Mouse (Mus musculus) adrenal gland, adult 2 months (tissue): ENCODE data around the gene Ip6k2. TPM values are rescaled to one million over a fixed set of nuclear protein-coding genes. Genes with fewer than 3 reads are reported as not detected.
A peak's percentile ranks its signal among the peaks of the same experiment; 100 is the strongest.

ENCODE experiments used
- DNase-seq: peaks from one replicate; pipeline ENCODE4 v3.0.0; 2021
- long read RNA-seq: library from polyadenylated mRNA; stranded (forward); transcript quantifications from one replicate; pipeline ENCODE4 v2.0.0, GENCODE M21; 2021
- polyA plus RNA-seq: library from polyadenylated mRNA; depleted of rRNA; stranded (reverse); fragments of >200 nt; gene quantifications from 2 replicates; pipeline ENCODE4 v1.2.3, GENCODE M21; 2012; rRNA removed
- total RNA-seq, 2 experiments: library from RNA; stranded (reverse); gene quantifications; 2 replicates each; pipeline ENCODE4 v1.2.3; 2021

Gene Ip6k2
- 10 to 100 TPM; 82.9 to 85.9 TPM for total RNA-seq
- 73.4 and 92.1 TPM in 2 replicates for polyA plus RNA-seq
- long read RNA-seq, transcript Ip6k2-207 (2 exons, 2,820 nt) = major isoform, 8 of 38 reads
- long read RNA-seq, partial matches to known transcripts = 7 of 38 reads
- long read RNA-seq, other reads (novel, unspliced or antisense) = 17 of 38 reads

GRCm38 (mm10) chr9:108783548-108784463, at the start of gene Ip6k2:
TSS of gene Ip6k2 (plus strand) at chr9:108783796.
- DNase-seq = peak; percentile 98

- DNase-seq = no peak
Measured at GRCm38 (mm10) chr9:108734626-108735025, 49.0 kb upstream of the Ip6k2 start.

- DNase-seq = no peak
Measured at GRCm38 (mm10) chr9:108739239-108739638, 44.4 kb upstream of the Ip6k2 start.

- no peak for DNase-seq
Measured at GRCm38 (mm10) chr9:108740062-108740461, 43.5 kb upstream of the Ip6k2 start.

GRCm38 (mm10) chr9:108742048-108742447, 41.5 kb upstream of the Ip6k2 start:
- no peak for DNase-seq

- DNase-seq = no peak
Measured at GRCm38 (mm10) chr9:108746876-108747499, 36.6 kb upstream of the Ip6k2 start.

- no peak for DNase-seq
Measured at GRCm38 (mm10) chr9:108747694-108748093, 35.9 kb upstream of the Ip6k2 start.

- no peak for DNase-seq
Measured at GRCm38 (mm10) chr9:108748600-108749183, 34.9 kb upstream of the Ip6k2 start.

GRCm38 (mm10) chr9:108750616-108751015, 33.0 kb upstream of the Ip6k2 start:
- DNase-seq = no peak

- DNase-seq = no peak
Measured at GRCm38 (mm10) chr9:108752142-108752920, 31.3 kb upstream of the Ip6k2 start.

GRCm38 (mm10) chr9:108753326-108753725, 30.3 kb upstream of the Ip6k2 start:
- peak; percentile 52 for DNase-seq

- DNase-seq = no peak
Measured at GRCm38 (mm10) chr9:108753976-108754375, 29.6 kb upstream of the Ip6k2 start.

- no peak for DNase-seq
Measured at GRCm38 (mm10) chr9:108754423-108754822, 29.2 kb upstream of the Ip6k2 start.

GRCm38 (mm10) chr9:108757406-108757805, 26.2 kb upstream of the Ip6k2 start:
- DNase-seq = no peak

- no peak for DNase-seq
Measured at GRCm38 (mm10) chr9:108759121-108759520, 24.5 kb upstream of the Ip6k2 start.

GRCm38 (mm10) chr9:108759805-108760204, 23.8 kb upstream of the Ip6k2 start:
- DNase-seq = peak; percentile 40

GRCm38 (mm10) chr9:108761561-108761960, 22.0 kb upstream of the Ip6k2 start:
- DNase-seq = no peak

GRCm38 (mm10) chr9:108764971-108765370, 18.6 kb upstream of the Ip6k2 start:
- no peak for DNase-seq

- no peak for DNase-seq
Measured at GRCm38 (mm10) chr9:108776614-108777013, 7.0 kb upstream of the Ip6k2 start.

- no peak for DNase-seq
Measured at GRCm38 (mm10) chr9:108777276-108777675, 6.3 kb upstream of the Ip6k2 start.

- DNase-seq = no peak
Measured at GRCm38 (mm10) chr9:108780959-108781358, 2.6 kb upstream of the Ip6k2 start.

GRCm38 (mm10) chr9:108781891-108782290, 1.7 kb upstream of the Ip6k2 start:
- no peak for DNase-seq
